Mouse (Mus musculus): ENCODE results near the gene Tas2r119. TPM values are rescaled to one million over a fixed set of nuclear protein-coding genes. Genes with fewer than 3 reads are reported as not detected.

Tas2r119 gene
- polyA plus RNA-seq, 1 experiment from 2014 or later, result not detected

Other genes with a start within 250 kb of the Tas2r119 start
- gene Sema5a, start 67.5 kb downstream of the Tas2r119 start, polyA plus RNA-seq (2014; fragmentation: Nextera tagmentation; extraction: Ambion mirVana), result 5.8 and 7.5 TPM in 2 replicates